Mouse (Mus musculus) kidney, embryonic 14.5 days (tissue): ENCODE measurements at regions not wholly inside any gene's neighbourhood (a gene's known extent, or its start where the extent isn't known, plus 50 kb on each side); places are given as distances from the start of the nearest gene placed in this dataset.

Experiments used
- ATAC-seq: fragments of 200-750 bp; cut with Nextera tagmentation; 2 replicates; pipeline ENCODE4 v1.8.0; 2017; ENCODE audit warnings: moderate number of reproducible peaks, mild to moderate bottlenecking, moderate TSS enrichment, moderate library complexity; ENCODE audit not compliant: low FRiP score, low TSS enrichment
- H3K27ac ChIP-seq: fragments of 300-500 bp; sonication (generic); 2 replicates; pipeline ENCODE4 v1.5.1; 2014; ENCODE audit warnings: low read depth, mild to moderate bottlenecking, low read length, moderate library complexity, mixed read lengths
- H3K27me3 ChIP-seq: fragments of 300-500 bp; sonication (generic); 2 replicates; pipeline ENCODE4 v1.6.1; 2014; ENCODE audit warnings: mild to moderate bottlenecking, low read length; ENCODE audit not compliant: control insufficient read depth, insufficient read depth
- H3K36me3 ChIP-seq: fragments of 300-500 bp; sonication (generic); 2 replicates; pipeline ENCODE4 v1.6.1; 2014; ENCODE audit warnings: low read length, mixed read lengths; ENCODE audit not compliant: control insufficient read depth, insufficient read depth
- H3K4me1 ChIP-seq: fragments of 300-500 bp; sonication (generic); 2 replicates; pipeline ENCODE4 v1.6.1; 2014; ENCODE audit warnings: low read length, mixed read lengths; ENCODE audit not compliant: control insufficient read depth, insufficient read depth
- H3K4me2 ChIP-seq: fragments of 300-500 bp; sonication (generic); replicated peaks from 2 replicates; pipeline ENCODE4 v1.6.1; 2014; ENCODE audit warnings: low read depth, mild to moderate bottlenecking, low read length
- H3K4me3 ChIP-seq: fragments of 300-500 bp; sonication (generic); 2 replicates; pipeline ENCODE4 v1.5.1; 2014; ENCODE audit warnings: mild to moderate bottlenecking, low read length
- H3K9ac ChIP-seq: fragments of 300-500 bp; sonication (generic); 2 replicates; pipeline ENCODE4 v1.6.1; 2014; ENCODE audit warnings: low read depth, mild to moderate bottlenecking, low read length, moderate library complexity
- H3K9me3 ChIP-seq: fragments of 300-500 bp; sonication (generic); 2 replicates; pipeline ENCODE4 v1.6.1; 2016; ENCODE audit warnings: low read length; ENCODE audit not compliant: control insufficient read depth
- WGBS: fragments of 180-500 bp; shearing (Covaris S2); extraction: QIAGEN DNeasy Blood & Tissue Kit; methylation state at CpG from one replicate; pipeline ENCODE4 v1.1.7; 2014; 5-methylcytosine and 5-hydroxymethylcytosine counted together

GRCm38 (mm10) chr3:115407946-115408642 is 306.8 kb downstream of the S1pr1 start:
- Histone ChIP-seq H3K9me3 (no peaks in the 10 kb centered on the region), H3K4me1 (no peaks in the 10 kb centered on the region), H3K36me3 (no peaks in the 10 kb centered on the region), H3K4me2 (no peak overlapping the region), H3K27ac (no peak overlapping the region), H3K9ac (no peak overlapping the region), H3K4me3 (no peak overlapping the region), H3K27me3 (no peaks in the 10 kb centered on the region)
- WGBS, result 71% methylated on average over 3 of the region's 3 CpGs
- ATAC-seq, result no peak

GRCm38 (mm10) chr3:115403330-115403986 is 311.4 kb downstream of the S1pr1 start:
- WGBS, result 81% methylated on average over 1 of the region's 1 CpGs
- no peak overlapping the region for H3K4me3 ChIP-seq

GRCm38 (mm10) chr3:115364829-115365228 is 350.0 kb downstream of the S1pr1 start:
- Histone ChIP-seq H3K27ac (0 out of 2 replicates have a peak overlapping the region, but pooled peaks have one; percentile 6), H3K4me2 (no peak overlapping the region), H3K27me3 (no peaks in the 10 kb centered on the region), H3K4me1 (no peaks in the 10 kb centered on the region), H3K4me3 (no peak overlapping the region), H3K9me3 (no peaks in the 10 kb centered on the region), H3K9ac (no peak overlapping the region), H3K36me3 (no peaks in the 10 kb centered on the region)
- peak; percentile 60; the same call in 1 of the 2 replicates for ATAC-seq
- 46% methylated on average over 2 of the region's 2 CpGs for WGBS

More at GRCm38 (mm10) chr3:115403330-115403986, 311.4 kb downstream of the S1pr1 start:
- ATAC-seq, result no peak
- Histone ChIP-seq H3K27me3 (no peaks in the 10 kb centered on the region), H3K9me3 (no peaks in the 10 kb centered on the region), H3K9ac (no peak overlapping the region), H3K4me1 (no peaks in the 10 kb centered on the region), H3K36me3 (no peaks in the 10 kb centered on the region), H3K27ac (no peak overlapping the region), H3K4me2 (no peak overlapping the region)
